Mouse (Mus musculus) frontal cortex, postnatal 36 days (tissue): Measurements from ENCODE around the gene Rgs19.

Experiments
- DNase-seq, 2 experiments: peaks; one replicate each; pipeline ENCODE4 v3.0.0; 2022; ENCODE audit warnings: low spot score in 2 of 2

Gene Rgs19

DNA sequence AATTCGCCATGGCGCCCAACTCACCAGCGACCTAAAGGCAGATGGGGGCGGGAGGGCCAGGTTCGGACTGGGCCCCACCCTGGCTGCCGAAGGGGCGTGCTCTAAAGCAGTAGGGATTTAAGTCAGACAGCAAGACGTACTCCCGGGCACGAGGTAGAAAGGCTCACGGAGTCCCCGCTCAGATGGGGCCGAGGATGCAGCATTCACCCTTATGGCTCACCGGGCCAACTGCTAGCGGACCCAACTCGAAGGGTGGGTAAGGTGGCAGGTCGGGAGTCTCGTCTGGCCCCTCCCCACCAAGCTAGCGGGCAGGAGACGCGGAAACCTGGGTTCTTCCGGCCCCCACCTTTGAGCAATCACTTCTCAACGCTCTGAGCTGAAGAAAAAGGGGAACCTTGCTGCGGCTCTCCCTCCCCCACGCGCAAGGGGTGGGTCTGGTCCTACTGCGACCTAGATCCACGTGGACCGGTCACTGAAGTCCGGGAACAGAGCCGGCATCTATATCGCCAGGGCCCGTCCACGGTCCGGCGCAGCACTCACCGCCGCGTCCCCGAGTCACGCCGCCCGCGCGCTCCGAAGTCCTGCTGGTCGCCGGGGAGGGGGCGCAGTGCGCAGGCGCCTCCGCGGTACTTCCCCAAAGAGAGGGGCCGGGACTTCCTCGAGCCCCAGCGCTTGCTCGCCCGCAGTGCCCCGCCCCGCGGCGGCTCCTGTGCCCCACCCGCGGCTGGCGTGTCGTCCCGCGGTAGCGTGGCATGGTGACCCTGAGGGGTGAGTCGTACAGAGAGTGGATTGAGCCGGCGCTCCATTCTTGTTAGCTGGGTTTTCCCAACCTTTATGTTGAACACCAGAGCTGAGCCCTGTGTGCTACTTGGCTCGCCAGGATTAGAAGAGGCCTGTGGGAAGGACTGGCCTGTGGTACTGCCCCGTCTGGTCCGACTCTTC lies at the start of gene Rgs19:
Rgs19 (minus strand) TSS at position 639 of the 942 bp plus-strand sequence.
- peak; percentile 78 to 82 for DNase-seq

DNA sequence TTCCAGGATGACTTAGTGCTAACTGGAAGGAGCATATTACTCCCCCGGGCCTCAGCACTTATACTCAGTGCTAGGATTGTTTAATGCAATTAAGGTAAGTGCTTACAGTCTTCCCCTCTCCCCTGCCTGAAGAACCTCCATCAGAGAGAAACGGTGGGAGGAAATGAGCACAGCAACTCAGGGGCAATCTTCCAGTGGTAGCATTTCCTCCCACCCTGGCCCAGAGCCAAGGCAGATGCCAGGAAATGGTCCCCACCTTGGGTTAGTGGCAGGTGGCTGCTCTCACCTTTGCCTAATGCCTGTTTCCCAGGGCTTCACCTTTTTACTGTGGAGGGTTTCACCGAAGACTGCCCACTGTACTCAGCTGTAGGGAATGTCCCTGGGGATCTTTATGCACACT lies 36.3 kb upstream of the Rgs19 start:
- DNase-seq: no peak

DNA sequence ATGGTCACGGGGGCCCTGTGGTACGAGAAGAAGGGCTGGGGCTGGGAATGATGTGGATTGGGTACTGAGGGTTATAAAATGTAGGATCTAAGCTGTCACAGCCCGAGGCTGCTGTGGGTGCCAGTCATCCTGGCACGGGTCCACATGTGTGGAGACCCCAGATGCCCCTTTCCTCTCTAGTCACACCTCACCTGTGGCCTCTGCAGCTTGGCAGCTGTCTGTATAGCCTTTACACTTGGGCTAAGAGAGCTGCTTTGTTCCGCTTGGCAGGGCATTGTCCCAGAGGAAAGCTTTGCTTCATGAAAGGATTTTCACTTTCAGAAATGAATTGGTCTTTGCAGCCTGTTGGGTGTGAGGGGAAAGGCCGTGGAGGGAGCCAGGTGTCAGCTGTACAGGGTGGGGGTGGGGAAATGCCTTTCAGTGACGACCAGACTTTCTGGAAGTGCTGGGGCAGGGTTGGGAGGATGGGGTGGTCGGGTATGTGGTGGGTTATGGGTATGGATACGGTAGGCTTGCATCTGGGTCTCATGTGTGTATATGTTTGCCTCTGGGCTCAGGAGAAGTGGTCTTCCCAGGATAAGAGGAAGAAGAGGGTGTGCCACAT lies 34.0 kb upstream of the Rgs19 start:
- DNase-seq: no peak

DNA sequence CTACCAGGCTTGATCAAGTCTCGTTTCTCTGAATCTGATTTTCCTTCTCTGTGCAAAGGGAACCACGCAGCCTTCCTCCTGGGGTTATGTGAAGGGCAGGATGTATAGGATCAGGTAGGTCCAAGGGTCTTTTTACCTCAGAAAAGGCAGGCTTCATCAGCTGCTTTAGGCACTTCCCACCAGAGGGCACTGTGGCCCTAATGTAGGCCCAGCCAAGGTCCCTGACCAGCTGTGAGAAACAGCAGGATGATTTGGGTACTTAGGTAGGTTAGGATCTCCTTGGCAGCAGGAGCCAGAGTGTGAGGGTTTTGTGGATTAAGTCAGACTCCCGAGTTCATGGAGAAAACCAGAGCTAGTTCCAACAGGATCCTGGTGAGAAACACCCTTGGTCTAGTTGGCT lies 28.4 kb upstream of the Rgs19 start:
- no peak for DNase-seq

DNA sequence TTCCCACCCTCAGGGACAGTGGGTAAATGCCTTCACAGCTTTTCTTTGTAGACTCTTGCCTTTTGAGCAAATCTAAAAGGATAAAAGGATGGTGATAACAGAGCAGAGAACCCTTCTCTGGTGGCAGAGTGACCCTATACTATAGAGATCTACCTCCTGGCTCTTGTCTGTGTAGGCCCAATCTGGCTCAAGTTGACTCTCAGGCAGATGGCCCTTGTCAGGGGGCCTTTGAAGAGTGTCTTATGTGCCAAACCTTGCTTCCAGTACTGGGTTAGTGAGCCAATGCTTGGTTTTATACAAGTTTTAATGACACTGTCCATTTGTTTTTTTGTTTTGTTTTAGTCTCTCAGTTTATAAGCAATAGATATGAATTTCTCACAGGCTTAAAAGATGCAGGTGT lies 27.4 kb upstream of the Rgs19 start:
- DNase-seq: no peak

DNA sequence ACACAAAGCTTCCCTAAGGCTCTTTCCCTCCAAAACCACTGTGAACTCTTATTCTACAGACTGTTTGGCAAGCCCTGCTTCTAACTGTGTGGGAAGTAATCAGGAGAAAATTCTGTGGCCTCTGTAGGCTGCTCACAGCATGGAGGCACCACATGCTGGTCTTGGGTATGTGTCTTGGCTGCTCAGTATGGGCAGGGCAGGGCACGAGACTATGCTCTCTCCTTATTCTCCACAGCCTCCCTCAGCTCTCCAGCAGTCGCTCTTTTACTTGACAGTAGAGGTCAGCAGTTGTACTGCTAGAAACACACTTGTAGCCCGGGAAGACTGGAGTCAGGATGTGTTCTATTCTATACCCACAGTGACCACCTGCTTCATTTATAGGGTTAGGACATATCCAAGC lies 26.3 kb upstream of the Rgs19 start:
- no peak for DNase-seq

DNA sequence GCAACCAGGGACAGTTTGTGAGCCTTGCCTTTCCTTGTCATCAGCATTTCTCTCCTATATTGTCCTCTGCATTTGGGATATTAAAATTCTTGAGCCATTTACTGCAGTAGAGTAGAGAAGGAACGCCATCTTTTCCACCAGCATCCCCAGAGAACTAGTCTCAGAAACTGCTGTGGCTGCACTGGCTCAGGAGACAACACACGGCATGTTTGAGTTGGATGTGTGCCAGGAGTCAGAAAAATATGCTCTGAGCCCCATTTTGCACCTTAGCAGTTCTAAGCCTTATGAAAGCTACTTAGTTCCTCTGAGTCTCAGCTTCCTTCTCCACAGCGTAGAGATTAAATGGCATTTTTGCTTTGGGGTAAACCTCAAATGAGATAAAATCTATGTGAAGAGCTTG lies 23.2 kb upstream of the Rgs19 start:
- DNase-seq: no peak

DNA sequence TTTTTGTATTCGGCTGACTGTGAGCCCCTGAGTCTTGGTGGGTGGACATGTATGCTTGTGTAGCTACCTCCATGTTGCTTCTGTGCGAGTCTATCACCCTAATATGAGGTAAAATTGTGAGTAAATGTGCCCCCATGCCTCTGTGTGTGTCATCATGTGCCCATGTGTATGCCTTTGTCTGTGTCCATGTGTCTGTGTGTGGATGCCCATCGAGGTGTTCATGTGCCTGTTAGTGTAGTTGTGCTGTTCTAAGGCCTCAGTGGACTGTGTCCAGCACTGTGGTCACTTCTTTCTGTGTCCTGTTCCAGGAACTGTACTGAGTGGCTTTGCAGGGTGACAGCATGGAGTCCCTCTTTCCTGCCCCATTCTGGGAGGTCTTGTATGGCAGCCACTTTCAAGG lies 21.6 kb upstream of the Rgs19 start:
- DNase-seq: no peak

DNA sequence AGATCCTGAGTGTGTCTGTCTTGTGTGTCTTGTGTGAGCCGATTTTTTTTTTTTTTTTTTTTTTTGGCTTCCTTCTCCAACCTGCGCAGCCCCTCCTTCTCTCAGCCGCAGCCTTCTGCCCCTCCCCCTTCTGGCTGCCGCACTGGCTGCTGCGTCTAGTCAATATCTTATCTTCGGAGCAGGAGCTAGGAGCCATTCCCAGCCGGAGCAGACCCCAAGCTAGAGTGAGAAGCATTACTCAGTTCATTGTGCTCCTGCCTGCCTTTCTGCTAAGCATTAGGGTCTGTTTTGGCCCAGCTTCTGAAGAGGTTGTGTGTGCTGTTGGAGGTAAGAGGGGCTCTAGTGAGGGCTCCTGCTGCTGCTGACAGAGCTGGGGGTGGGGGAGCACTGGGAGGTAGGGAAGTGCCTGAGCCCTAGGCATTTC lies 21.1 kb upstream of the Rgs19 start, which contains the start of gene Oprl1:
Oprl1 (plus strand) TSS at position 114 of the 424 bp plus-strand sequence.
- peak; percentile 67 to 76 for DNase-seq

DNA sequence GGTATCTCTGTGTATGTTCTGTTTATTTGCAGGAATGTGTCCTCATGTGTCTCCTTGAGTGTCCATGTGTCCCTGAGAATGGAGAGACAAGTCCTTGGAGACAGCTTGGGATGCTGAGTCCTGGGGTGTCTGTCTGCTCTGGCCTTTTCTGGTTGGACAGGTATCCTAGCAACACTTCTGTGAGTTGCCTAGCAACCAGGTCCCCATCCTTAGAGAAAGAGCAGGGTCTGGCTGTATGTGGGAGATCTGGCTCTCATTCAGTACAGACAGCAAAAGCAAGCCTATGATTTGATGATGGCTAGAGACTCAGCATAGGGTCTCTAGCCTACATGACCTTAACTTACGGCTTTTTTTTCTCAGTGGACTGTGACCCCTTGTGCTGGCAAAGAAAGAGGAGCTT lies 20.0 kb upstream of the Rgs19 start:
- DNase-seq: peak; percentile 65 to 76

DNA sequence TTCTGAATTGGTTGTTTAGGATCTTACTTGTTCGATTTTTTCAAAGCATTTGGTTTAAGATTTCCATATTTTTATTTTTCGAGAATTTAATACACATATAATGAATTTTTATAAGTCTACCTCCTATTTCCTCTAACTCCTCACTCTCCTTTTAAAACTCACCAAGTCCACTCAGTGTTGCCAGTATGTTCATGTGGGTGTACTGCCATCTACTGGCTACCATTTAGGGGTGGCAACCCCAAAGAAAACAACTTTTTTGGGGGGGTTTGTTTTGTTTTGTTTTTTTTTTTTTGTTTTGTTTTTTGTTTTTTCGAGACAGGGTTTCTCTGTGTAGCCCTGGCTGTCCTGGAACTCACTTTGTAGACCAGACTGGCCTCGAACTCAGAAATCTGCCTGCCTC lies 12.9 kb upstream of the Rgs19 start:
- no peak for DNase-seq

DNA sequence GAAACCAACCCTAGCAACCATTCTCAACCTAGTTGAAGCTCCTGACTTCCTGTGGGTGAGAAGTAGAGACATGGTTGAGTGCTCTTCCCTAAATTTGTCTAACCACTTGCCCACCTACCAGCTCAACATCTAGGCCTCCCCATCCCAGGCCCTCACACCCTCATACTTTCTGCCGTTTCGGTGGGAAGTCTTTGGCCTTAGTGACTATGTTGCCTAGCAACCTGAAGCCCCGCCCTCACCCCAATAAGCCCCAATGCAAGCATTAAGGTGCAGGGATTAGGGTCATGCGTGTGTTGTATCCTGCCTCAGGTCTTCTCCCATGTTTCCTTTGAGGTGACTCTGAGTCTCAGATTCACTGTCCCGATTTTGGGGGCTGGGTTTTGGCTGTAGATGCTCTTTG lies 4.5 kb upstream of the Rgs19 start, which contains the start of gene Lkaaear1:
Lkaaear1 (minus strand) TSS at position 202 of the 400 bp plus-strand sequence.
- DNase-seq: no peak

DNA sequence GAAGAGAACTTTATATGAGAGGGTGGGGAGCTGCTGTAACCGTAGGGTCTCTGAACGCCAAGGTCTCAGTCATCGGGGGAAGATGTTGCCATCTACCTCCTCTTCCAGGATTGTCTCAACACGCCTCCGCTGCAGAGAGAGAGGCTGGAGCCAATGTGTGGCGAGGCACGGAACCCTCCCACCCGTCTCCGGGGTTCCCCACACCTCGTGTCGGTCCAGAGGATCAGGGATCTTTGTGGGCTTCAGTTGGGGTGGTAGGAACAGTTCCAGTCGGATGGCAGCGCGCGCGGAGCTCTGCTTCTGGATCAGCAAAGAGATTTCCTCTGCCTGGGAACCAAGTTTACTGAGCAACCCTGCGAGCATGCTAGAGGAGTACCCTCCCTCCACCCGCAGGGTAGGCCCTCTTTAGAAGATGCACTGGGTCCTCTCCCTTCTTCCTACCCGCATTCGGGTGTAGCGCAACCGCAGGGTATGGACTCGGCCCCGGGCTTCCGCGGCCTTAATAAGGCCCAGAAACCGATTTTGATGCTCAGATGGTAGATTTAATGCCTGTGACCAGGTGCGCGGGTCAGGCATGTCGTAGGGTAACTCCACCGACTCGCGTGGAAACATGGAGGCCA lies 3.1 kb upstream of the Rgs19 start:
- DNase-seq: no peak

DNA sequence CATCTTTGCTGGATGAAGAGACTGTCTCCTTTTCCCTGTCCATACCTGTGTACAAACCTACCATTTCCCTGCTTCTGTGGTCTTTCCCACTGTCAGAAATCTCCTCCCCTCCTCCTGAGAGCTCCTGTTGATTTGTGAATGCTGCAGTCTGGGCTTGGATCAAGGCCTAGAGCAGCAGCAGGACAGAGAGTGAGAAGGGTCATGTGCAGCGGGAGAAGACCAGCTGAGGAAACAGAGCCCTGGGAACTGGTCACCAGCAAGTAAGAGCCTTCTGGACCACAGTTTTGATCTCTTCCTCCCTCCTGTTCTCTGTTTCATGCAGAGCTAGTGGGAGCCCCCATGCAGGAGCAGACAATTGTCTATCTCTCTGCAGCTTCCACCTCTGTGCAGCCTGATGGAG lies 2.0 kb upstream of the Rgs19 start:
- DNase-seq: no peak

DNA sequence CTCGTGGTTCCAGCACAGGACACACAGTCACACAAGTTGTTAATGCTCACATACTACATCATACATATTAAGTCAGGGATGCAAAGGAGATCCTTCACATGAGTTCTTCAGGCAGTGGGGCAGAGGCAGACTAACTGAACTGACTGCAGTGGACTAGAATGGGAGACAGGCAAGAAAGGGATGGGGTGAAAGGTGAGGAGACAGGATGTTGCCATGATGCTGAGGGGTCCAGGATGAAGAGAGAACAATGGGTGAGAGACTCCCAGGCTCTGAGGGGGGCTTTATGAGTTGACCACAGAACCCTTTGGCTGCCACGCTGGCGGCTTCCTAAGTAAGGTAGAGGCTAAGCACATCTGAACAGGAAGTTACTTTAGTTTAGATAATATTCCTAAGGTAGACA lies 804 bp upstream of the Rgs19 start:
- no peak for DNase-seq

DNA sequence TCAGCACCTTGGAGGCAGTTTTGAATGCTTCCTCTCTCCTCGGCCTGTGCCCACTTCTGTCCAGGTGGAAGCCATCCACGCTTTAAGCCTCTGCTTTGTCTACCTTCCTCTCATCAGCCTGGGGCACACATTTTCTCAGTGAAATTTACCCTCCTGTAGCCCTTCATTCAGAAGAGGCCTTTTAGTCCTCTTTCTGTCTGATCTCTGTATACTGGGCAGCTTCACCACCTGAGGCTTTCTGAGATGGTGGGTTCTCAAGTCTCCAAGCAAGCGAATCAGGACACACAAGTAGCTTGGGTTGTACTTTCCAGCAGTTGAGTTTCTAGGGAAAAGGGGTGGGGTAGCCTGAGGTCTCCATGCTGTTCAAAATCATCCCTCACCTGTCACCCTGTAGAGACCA lies 1.5 kb downstream of the Rgs19 start:
- no peak for DNase-seq

DNA sequence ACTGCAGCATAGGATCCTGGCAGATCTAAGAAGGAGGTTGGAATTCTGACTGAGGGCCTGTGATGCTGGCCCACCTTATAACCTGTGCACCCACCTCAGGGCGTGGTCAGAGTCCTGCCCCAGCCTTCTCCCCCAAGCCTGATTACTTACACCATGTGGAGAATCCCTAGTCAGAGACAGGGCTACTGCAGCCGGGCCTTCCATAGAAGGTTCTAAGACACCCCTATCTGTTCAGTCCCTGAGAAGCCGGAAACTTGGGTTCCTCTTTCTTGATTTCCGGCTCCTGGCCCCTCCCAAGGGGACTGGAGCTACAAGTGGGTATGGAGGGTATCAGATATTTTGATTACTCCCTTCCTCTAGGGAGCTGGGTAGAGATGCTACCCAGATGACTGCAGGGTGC lies 2.2 kb downstream of the Rgs19 start:
- no peak for DNase-seq

DNA sequence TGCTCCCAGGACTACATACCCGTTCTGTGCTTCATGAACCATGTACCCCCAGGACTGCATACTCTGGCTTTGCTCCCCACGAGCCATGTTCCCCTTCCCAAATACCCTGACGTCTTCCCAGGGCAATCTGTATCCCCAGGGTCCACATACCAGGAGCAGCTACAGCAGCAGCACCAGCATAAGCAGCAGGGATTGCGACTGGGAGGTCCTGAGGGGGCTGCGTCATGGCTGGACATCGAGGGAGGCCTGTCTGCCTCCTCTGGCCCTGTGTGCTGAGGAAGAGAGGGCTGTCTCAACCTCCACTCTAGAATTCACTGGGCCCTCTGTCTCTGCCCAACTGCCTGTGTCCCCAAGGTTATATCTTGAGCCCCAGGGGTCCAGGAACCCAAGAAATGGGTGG lies 2.7 kb downstream of the Rgs19 start:
- no peak for DNase-seq

DNA sequence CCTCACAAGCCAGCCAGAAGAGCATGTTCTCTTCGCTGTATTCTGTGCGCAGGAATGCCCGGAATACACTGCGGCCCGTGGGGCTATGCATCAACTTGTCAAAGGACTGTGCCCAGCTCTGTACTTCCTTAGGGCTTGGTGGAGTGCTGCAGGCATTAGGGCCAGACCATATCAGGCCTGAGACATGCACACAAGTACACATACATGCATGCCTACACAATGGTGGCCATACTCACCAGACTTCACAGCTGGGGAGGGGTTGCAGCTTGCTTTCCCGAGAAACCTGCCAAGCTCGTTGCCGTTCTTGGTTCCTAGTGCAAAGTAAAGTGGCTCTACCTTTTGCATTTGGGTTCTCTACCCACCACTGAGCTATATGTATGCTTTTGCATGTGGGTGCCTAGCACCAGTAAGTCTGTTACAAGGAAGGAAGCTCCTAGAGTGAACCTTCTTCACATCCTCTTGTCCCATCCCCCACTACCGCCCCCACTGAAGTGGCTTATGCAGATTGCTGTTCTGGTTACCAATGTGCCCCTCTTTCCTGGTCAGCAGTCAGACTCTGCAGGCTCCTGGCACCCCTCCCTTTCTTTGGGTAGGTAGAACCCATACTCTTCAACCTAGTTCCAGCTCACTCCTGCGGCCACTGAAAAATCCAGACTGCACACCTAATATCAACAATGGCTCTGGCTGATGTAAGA lies 4.2 kb downstream of the Rgs19 start:
- no peak for DNase-seq

DNA sequence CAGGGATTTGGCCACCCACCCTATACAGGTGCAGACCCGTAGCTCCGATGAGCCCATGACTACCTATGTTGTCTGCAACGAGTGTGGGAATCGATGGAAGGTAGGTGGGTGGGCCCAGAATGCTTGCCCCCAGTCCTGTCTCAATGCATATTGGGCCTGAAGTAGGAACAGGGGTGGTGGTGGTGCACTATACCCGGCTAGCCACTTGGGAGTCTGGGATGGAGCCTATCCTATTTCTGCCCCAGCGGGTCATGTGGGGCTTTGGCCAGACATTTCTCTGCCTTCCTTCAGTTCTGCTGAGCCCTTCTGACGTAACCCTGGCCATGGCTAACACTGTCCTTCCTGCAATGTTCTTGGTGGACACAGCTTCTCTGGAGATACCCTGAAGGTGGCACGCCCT lies 6.2 kb downstream of the Rgs19 start:
- no peak for DNase-seq

DNA sequence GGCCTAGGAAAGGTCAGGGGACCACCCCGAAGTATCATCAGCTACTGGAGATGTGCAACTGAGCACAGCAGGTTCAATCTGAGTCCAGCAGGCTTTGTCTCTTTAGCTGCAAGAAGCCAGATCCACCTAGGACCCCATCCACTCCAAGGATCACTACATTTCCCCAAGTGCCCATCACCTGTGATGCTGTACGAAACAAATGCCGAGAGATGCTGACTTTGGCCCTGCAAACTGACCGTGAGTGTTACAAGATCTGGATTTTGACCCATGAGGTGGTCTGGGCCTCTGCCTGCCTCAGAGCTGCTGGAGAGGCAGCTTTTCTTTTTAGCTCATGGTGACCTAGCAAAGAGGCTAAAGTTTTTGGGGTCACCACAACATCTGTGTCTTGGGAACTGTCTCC lies 8.1 kb downstream of the Rgs19 start:
- DNase-seq: no peak

DNA sequence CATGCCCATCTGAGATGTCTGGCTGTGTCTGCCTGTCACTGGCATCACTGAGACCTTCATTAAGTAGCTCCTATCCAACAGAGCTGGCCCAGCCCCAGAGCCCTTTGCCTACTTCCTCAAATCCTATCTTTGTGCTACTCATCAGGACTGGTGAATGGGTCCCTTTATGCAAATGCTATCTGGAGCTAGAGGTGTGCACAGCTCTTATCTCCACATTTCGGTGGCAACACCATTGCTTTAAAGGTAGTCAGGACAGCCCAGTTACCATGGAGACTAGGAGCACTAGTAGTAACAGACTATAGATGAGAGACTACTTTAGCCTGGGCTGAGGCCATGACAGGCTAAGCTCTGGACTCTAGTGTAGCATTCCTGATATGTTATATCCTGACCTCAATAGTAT lies 9.1 kb downstream of the Rgs19 start:
- no peak for DNase-seq
